Mouse (Mus musculus) forebrain, embryonic 11.5 days (tissue): ENCODE measurements around the gene Tpk1. TPM values are rescaled to one million over a fixed set of nuclear protein-coding genes. Genes with fewer than 3 reads are reported as not detected.
A peak's percentile ranks its signal among the peaks of the same experiment; 100 is the strongest.

Source experiments
- ATAC-seq: fragments of 200-750 bp; cut with Nextera tagmentation; replicated peaks from 2 replicates; pipeline ENCODE4 v1.8.0; 2017; ENCODE audit warnings: moderate TSS enrichment; ENCODE audit not compliant: low FRiP score
- DNase-seq: peaks from one replicate; pipeline ENCODE4 v3.0.0-alpha.2; 2017; ENCODE audit warnings: low spot score
- H3K27ac ChIP-seq: fragments of 300-500 bp; sonication (generic); 2 replicates; pipeline ENCODE4 v1.5.1; 2014; ENCODE audit warnings: low read depth, low read length
- H3K27me3 ChIP-seq: fragments of 300-500 bp; sonication (generic); 2 replicates; pipeline ENCODE4 v1.6.1; 2014; ENCODE audit warnings: mild to moderate bottlenecking, low read length, mixed read lengths; ENCODE audit not compliant: control insufficient read depth, insufficient read depth
- H3K36me3 ChIP-seq: fragments of 300-500 bp; sonication (generic); 2 replicates; pipeline ENCODE4 v1.6.1; 2014; ENCODE audit warnings: mild to moderate bottlenecking, low read length, moderate library complexity, mixed read lengths; ENCODE audit not compliant: control insufficient read depth, insufficient read depth
- H3K4me1 ChIP-seq: fragments of 300-500 bp; sonication (generic); replicated peaks from 2 replicates; pipeline ENCODE4 v1.6.1; 2014; ENCODE audit warnings: low read length, mixed read lengths; ENCODE audit not compliant: control insufficient read depth, insufficient read depth
- H3K4me2 ChIP-seq: fragments of 300-500 bp; sonication (generic); 2 replicates; pipeline ENCODE4 v1.6.1; 2014; ENCODE audit warnings: low read depth, mild to moderate bottlenecking, low read length, moderate library complexity, mixed read lengths; ENCODE audit not compliant: severe bottlenecking
- H3K4me3 ChIP-seq: fragments of 300-500 bp; sonication (generic); 2 replicates; pipeline ENCODE4 v1.5.1; 2014; ENCODE audit warnings: low read depth, low read length
- H3K9ac ChIP-seq: fragments of 300-500 bp; sonication (generic); 2 replicates; pipeline ENCODE4 v1.6.1; 2014; ENCODE audit warnings: low read length
- H3K9me3 ChIP-seq: fragments of 300-500 bp; sonication (generic); 2 replicates; pipeline ENCODE4 v1.6.1; 2016; ENCODE audit warnings: low read length, mixed read lengths; ENCODE audit not compliant: control insufficient read depth
- WGBS: fragments of 180-500 bp; shearing (Covaris S2); extraction: QIAGEN DNeasy Blood & Tissue Kit; methylation state at CpG from one replicate; pipeline ENCODE4 v1.1.7; 2014; 5-methylcytosine and 5-hydroxymethylcytosine counted together
- polyA plus RNA-seq: library from polyadenylated mRNA; unstranded; fragments of >200 nt; fragmentation: Nextera tagmentation; extraction: Ambion mirVana; gene quantifications from 2 replicates; pipeline ENCODE4 v1.2.1, GENCODE M21; 2014

The Tpk1 gene
- polyA plus RNA-seq: 5.4 and 5.7 TPM in 2 replicates

DNA sequence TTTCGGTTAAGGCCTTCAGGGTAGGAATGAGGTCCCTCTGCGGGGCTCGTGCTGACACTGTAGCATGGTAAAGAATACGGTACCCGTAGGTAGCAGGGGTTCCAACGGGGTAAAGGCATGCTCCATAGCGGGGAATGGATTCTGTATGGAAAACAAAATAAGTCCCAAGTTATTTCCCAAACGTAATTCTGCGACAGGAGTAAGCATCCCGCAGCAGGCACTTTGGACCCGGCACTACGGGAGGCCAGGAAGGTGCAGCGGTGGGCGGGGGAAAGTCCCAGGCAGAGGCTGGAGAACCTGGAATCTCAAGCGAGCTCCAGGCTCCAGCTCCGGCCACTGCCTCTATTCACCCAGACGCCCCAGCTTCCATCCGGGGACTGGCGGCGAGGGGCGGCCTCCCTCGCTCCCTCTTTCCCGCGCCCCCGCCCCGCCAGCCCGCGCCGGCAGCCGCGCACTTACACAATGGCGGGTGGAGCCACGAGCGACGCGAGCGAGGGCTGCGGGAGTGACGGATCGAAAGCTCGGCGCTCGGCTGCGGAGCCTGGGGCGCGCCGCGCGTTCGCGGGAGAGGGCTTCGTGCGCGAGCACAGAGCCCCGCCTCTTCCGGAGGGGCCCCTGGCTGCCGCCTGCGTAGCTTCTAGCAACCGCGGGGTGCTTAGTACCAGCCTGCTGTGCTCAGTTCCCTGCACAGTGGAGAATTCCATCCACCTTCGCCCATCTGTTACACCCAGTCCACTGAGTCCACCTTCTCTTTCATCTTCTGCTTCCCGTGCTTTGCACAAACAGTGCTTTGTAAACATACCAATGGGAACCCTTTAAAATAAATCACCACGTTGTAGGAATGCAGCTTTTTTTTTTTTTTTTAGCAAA lies at the start of gene Tpk1:
TSS of gene Tpk1 (minus strand) at position 602 of the 870 bp plus-strand sequence.
- under 1% methylated on average over 48 of the region's 63 CpGs for WGBS
- H3K27ac ChIP-seq: peak within 1 kb of the TSS; percentile 88

DNA sequence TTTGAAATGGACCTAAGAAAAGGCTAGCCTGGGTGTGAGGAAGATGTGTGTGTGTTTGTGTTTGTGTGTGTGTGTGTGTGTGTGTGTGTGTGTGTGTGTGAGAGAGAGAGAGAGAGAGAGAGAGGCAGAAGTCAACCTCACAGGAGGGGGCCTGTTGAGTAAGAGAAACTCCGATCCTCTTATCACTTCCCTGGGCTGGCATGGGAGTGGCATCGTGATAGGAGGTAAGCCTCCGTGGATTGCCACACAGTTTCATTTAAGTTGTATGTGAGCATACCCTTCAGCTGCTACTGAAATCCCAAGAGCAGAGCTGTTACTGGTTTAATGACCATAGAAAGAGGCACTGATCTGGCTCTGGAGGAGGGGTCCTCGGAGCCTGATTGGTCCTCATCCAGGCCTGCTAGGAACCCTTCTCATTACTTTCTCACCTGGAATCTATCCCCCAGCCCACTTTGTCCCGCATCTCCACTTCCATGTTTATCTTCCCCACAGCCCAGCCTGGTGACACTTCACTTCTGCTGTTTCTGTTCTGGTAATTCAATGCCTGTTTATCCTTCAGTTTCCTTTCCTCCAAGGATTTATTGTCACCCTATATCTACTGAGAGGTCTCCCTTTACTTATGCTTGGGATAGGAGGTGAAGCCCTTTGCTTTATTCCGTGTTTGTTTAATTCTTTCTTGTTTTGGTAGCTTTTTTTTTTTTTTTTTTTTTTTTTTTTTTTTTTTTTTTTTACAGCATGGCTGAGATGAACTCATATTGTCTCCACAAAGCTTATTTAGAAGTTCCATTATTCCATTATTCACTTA lies 36.9 kb upstream of the Tpk1 start:
- Histone ChIP-seq H3K4me2 (no peak overlapping the region), H3K9me3 (no peaks in the 10 kb centered on the region), H3K9ac (no peak overlapping the region), H3K27me3 (no peaks in the 10 kb centered on the region), H3K4me3 (no peak overlapping the region), H3K4me1 (no peaks in the 10 kb centered on the region), H3K27ac (no peak overlapping the region), H3K36me3 (no peaks in the 10 kb centered on the region)
- WGBS: 85% methylated on average over 6 of the region's 6 CpGs
- no peak for DNase-seq
- ATAC-seq: no peak

More for the DNA sequence above, at the start of gene Tpk1:
- Histone ChIP-seq H3K36me3 (no peaks in the 10 kb centered on the region), H3K9ac (peak within 1 kb of the TSS; percentile 83), H3K4me3 (peak within 1 kb of the TSS; percentile 50), H3K27me3 (no peaks in the 10 kb centered on the region), H3K9me3 (no peaks in the 10 kb centered on the region), H3K4me2 (peak within 1 kb of the TSS; percentile 55), H3K4me1 (no peaks in the 10 kb centered on the region)
- peak; percentile 99 for ATAC-seq
- peak; percentile 97 for DNase-seq

DNA sequence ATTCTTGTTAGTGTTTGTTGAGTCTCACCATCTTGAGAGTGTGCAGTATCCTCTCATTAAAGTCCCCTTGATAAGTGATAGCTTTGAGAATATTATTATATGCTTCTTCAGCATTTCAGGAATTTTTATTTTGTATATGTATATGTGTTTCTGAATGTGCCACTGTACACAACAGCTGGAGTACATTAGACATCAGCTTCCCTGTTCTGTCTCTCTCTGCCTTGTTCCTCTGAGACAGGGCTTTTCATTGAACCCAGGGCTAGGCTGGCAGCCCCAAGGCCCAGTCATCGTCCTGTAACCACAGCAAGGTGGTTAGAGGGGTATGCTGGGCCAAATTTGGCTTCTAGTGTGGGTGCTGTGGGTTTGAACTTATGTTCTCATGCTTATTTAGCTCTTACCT lies 25.8 kb upstream of the Tpk1 start:
- H3K9ac ChIP-seq: no peak overlapping the region
- 96% methylated on average over 1 of the region's 1 CpGs for WGBS
- H3K4me1 ChIP-seq: no peaks in the 10 kb centered on the region
- no peaks in the 10 kb centered on the region for H3K36me3 ChIP-seq
- H3K9me3 ChIP-seq: no peaks in the 10 kb centered on the region
- ATAC-seq (no peak), DNase-seq (no peak)
- no peaks in the 10 kb centered on the region for H3K27me3 ChIP-seq
- no peak overlapping the region for H3K27ac ChIP-seq
- H3K4me3 ChIP-seq: no peak overlapping the region
- H3K4me2 ChIP-seq: no peak overlapping the region

DNA sequence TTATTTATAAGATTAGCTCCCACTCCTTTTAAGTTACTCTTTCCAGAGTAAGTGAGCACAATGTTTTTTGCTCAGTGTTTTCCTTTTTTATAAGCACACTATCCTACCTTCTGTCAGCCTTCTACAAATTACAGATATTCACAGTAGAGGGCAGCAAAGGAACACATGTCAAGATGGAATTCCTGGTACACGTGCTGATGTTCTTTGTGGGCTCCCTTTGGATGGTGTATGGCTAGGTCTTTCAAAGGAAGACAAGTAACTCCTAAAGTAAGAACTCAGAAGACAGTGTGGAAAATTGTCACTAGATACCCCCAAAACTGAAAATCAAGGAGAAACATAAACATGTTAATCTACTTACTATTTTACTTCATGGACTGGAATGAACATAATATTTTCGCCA lies 19.9 kb upstream of the Tpk1 start:
- ATAC-seq: peak; percentile 81
- no peaks in the 10 kb centered on the region for H3K9me3 ChIP-seq
- H3K4me3 ChIP-seq: no peak overlapping the region
- no peak for DNase-seq
- H3K36me3 ChIP-seq: no peaks in the 10 kb centered on the region
- H3K4me1 ChIP-seq: no peaks in the 10 kb centered on the region
- H3K27me3 ChIP-seq: no peaks in the 10 kb centered on the region
- no peak overlapping the region for H3K27ac ChIP-seq
- H3K4me2 ChIP-seq: no peak overlapping the region
- no peak overlapping the region for H3K9ac ChIP-seq
- WGBS: 45% methylated on average over 2 of the region's 2 CpGs

DNA sequence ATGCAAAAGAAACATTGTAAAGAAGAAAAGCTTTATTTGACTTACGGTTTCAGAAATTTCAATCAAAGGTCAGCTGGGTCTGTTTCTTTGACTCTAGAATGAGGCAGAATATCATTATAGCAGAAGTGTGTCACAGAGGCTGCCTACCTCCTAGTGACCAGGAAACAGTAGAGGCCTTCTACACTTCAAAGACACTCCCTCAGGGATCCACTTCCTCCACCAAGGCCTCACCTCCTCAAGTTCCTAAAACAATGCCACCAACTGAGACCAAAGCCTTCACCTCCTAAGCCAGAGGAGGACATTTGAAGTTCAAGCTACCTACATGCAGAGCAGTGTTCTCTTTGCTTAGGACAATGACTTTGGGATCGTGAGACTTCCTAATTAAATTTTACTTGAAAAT lies 16.5 kb upstream of the Tpk1 start:
- no peak for ATAC-seq
- H3K27ac ChIP-seq: no peak overlapping the region
- no peak overlapping the region for H3K4me3 ChIP-seq
- no peaks in the 10 kb centered on the region for H3K9me3 ChIP-seq
- H3K4me1 ChIP-seq: no peaks in the 10 kb centered on the region
- 37% methylated on average over 2 of the region's 2 CpGs for WGBS
- no peak overlapping the region for H3K4me2 ChIP-seq
- no peak for DNase-seq
- H3K9ac ChIP-seq: no peak overlapping the region
- no peaks in the 10 kb centered on the region for H3K27me3 ChIP-seq
- H3K36me3 ChIP-seq: no peaks in the 10 kb centered on the region

DNA sequence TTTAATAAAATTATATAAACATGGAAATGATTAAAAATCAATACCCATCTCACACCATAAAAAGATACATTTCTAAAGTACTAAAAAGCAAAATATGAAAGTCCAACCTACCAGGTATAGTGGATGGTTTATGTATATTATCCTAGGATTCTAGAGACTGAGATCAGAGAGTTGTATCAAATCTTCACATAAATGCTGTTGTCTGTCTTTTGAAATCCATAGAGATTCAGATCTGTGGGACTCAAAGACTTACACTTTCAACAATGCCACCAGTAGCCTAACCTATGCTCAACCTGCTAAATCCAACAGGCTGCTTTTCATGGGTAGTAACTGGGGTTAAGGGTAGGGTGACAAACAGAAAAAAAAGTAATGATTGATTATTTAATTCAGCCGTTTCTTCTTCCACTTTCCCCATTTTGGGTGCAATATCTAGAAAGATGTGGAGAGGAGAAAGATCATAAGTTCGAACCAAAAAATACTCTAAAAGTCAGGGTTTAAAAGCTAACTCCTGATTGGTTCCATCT lies 12.7 kb upstream of the Tpk1 start:
- Histone ChIP-seq H3K27ac (no peak overlapping the region), H3K36me3 (no peaks in the 10 kb centered on the region), H3K27me3 (no peaks in the 10 kb centered on the region), H3K9ac (no peak overlapping the region), H3K4me2 (no peak overlapping the region), H3K9me3 (no peaks in the 10 kb centered on the region), H3K4me3 (no peak overlapping the region), H3K4me1 (no peaks in the 10 kb centered on the region)
- 90% methylated on average over 2 of the region's 2 CpGs for WGBS
- DNase-seq (no peak), ATAC-seq (no peak)

DNA sequence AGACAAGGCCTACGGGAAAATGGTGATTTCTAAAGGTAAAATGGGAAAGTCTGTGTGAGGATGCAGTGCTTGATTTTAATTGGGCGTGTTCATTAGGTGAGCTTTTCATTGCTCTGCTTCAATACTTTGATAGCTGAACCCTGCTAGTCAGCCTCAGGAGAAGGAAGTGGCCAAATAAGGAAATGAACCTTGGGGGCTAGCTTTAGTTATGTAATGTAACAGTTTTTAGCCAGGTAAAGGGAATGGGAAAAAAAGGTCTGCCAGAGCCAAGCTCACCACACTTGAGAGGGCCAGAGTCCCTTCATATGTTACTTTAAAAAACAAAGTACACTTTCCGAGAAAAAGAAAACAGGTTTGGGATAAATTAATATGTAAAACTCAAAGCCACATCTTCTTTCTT lies 11.5 kb upstream of the Tpk1 start:
- Histone ChIP-seq H3K27me3 (no peaks in the 10 kb centered on the region), H3K4me2 (no peak overlapping the region), H3K9me3 (no peaks in the 10 kb centered on the region), H3K27ac (no peak overlapping the region), H3K4me3 (no peak overlapping the region), H3K36me3 (no peaks in the 10 kb centered on the region), H3K4me1 (no peaks in the 10 kb centered on the region), H3K9ac (no peak overlapping the region)
- 85% methylated on average over 3 of the region's 3 CpGs for WGBS
- DNase-seq (no peak), ATAC-seq (no peak)

DNA sequence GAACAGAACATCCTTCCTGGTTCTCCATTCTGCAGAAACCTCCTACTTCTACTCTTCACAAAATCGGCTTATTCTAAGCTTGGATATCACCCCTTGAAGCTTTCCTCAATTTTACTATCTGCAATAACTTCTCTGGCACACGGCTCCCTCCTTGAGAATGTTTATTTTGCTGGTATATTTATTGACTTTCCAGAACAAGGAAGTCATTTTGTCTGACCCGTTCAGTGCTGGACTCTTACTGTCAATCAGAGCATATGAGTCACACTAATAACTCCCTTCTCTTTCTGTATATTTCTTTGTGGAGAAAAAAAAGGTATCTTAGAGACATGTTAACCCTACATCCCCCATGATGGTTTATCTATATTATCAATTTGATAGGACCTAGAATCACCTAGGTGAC lies 10.1 kb upstream of the Tpk1 start:
- Histone ChIP-seq H3K4me2 (no peak overlapping the region), H3K27me3 (no peaks in the 10 kb centered on the region), H3K4me3 (no peak overlapping the region), H3K36me3 (no peaks in the 10 kb centered on the region), H3K9ac (no peak overlapping the region), H3K9me3 (no peaks in the 10 kb centered on the region), H3K27ac (no peak overlapping the region), H3K4me1 (no peaks in the 10 kb centered on the region)
- ATAC-seq (no peak), DNase-seq (no peak)
- 81% methylated on average over 3 of the region's 3 CpGs for WGBS
